Mouse (Mus musculus) yolk sac, embryonic 10.5 days (tissue): ENCODE results near the gene Oaz1.
"Not testable (repeated sequence)": the region's sequence is repeated elsewhere in the genome, so short reads cannot be mapped to it uniquely, and the experiment has no call there.

Source experiments
- DNase-seq: peaks from one replicate; pipeline ENCODE4 v3.0.0-alpha.2; 2017; ENCODE audit warnings: low spot score

Oaz1 gene

GRCm38 (mm10) chr10:80802996-80803395 lies 23.5 kb upstream of the Oaz1 start:
- no peak for DNase-seq

GRCm38 (mm10) chr10:80804340-80804739 lies 22.1 kb upstream of the Oaz1 start:
- no peak for DNase-seq

- no peak for DNase-seq
These were observed 21.5 kb upstream of the Oaz1 start, which contains the start of gene Amh for GRCm38 (mm10) chr10:80804916-80805315. Gene Amh, plus strand, starts transcription at chr10:80805243.

- no peak for DNase-seq
These were observed 21.1 kb upstream of the Oaz1 start for GRCm38 (mm10) chr10:80805322-80805721.

- peak; percentile 69 for DNase-seq
These were observed 20.5 kb upstream of the Oaz1 start for GRCm38 (mm10) chr10:80805925-80806324.

- no peak for DNase-seq
These were observed 20.0 kb upstream of the Oaz1 start for GRCm38 (mm10) chr10:80806341-80807056.

- DNase-seq = peak; percentile 66
These were observed 19.3 kb upstream of the Oaz1 start for GRCm38 (mm10) chr10:80807057-80807627.

- DNase-seq = no peak
These were observed 18.1 kb upstream of the Oaz1 start for GRCm38 (mm10) chr10:80808099-80808984.

- DNase-seq = no peak
These were observed 17.3 kb upstream of the Oaz1 start for GRCm38 (mm10) chr10:80808985-80809632.

- DNase-seq = no peak
These were observed 16.4 kb upstream of the Oaz1 start for GRCm38 (mm10) chr10:80810084-80810483.

- no peak for DNase-seq
These were observed 13.9 kb upstream of the Oaz1 start for GRCm38 (mm10) chr10:80812391-80813041.

- no peak for DNase-seq
These were observed 13.1 kb upstream of the Oaz1 start, which contains the start of gene Jsrp1 for GRCm38 (mm10) chr10:80813366-80813765. Gene Jsrp1, minus strand, starts transcription at chr10:80813498.

- no peak for DNase-seq
These were observed 11.7 kb upstream of the Oaz1 start for GRCm38 (mm10) chr10:80814800-80815199.

GRCm38 (mm10) chr10:80816303-80816702 lies 10.2 kb upstream of the Oaz1 start:
- not testable (repeated sequence) for DNase-seq

- no peak for DNase-seq
These were observed 9.3 kb upstream of the Oaz1 start for GRCm38 (mm10) chr10:80817164-80817563.

- DNase-seq = not testable (repeated sequence)
These were observed 8.5 kb upstream of the Oaz1 start for GRCm38 (mm10) chr10:80817955-80818354.

GRCm38 (mm10) chr10:80818599-80819281 lies 7.7 kb upstream of the Oaz1 start:
- DNase-seq = peak; percentile 59

GRCm38 (mm10) chr10:80819406-80819805 lies 7.0 kb upstream of the Oaz1 start:
- peak; percentile 51 for DNase-seq

- no peak for DNase-seq
These were observed 4.5 kb upstream of the Oaz1 start for GRCm38 (mm10) chr10:80821991-80822390.

- DNase-seq = no peak
These were observed 3.9 kb upstream of the Oaz1 start for GRCm38 (mm10) chr10:80822528-80822927.

GRCm38 (mm10) chr10:80823316-80823715 lies 3.1 kb upstream of the Oaz1 start:
- no peak for DNase-seq
